In genomic region chr9:95407586-95408220, GRCm38 (mm10) we compare ENCODE assay signal across 8 mouse cellular contexts. TPM values are rescaled to one million over a fixed set of nuclear protein-coding genes. Genes with fewer than 3 reads are reported as not detected.
DNase-seq lines count a peak whose midpoint lies in the region; ATAC-seq and TF ChIP-seq lines count a peak whose summit lies in the region.

No protein-coding gene starts in this region.

- DNase-seq in heart, embryonic 10.5 days (ENCODE audit: low spot score) = no peak
- no peak for DNase-seq in heart, postnatal 10 days
- peak; percentile 39 for DNase-seq in embryo, embryonic 11.5 days (ENCODE audit: low read depth, low spot score)
- no peak for DNase-seq in hindbrain, embryonic 11.5 days (ENCODE audit: low spot score)
- DNase-seq in limb, embryonic 11.5 days (ENCODE audit: low spot score) = no peak
- peak; percentile 70 for DNase-seq in mesoderm, embryonic 11.5 days (ENCODE audit: low read depth, low spot score)
- DNase-seq in thymus, adult 2 months = peak; percentile 23
- DNase-seq in left cerebral cortex, postnatal 36 days (ENCODE audit: low spot score in 2 of 2) = no peak

- intact Hi-C loops in heart, postnatal 10 days (cut with DNase I) = loop anchor here (5.0 kb wide), 3 partner anchors 220 to 535 kb away; no protein-coding TSS in a partner anchor
- intact Hi-C loops in left cerebral cortex, postnatal 36 days (cut with DNase I) = loop anchor here (2.0 to 10.0 kb wide), 6 partner anchors 85 to 669 kb away; no protein-coding TSS in a partner anchor

- no peak for TF ChIP-seq CTCF in thymus, adult 2 months (IDR thresholded peaks at IDR 0.05; ENCODE audit: borderline replicate concordance, control insufficient read depth, extremely low read depth, insufficient read depth, low read length, poor library complexity)

- H3K9me3 ChIP-seq in heart, embryonic 10.5 days = no peaks in the 10 kb centered on the region
- no peaks in the 10 kb centered on the region for H3K9me3 ChIP-seq in hindbrain, embryonic 11.5 days (ENCODE audit: control insufficient read depth, low read length)
- H3K9me3 ChIP-seq in limb, embryonic 11.5 days (ENCODE audit: control insufficient read depth, low read length) = no peaks in the 10 kb centered on the region

- peak overlapping the region; percentile 68 for H3K9ac ChIP-seq in hindbrain, embryonic 11.5 days (ENCODE audit: low read depth, low read length)
- H3K9ac ChIP-seq in limb, embryonic 11.5 days (ENCODE audit: low read length) = peak overlapping the region; percentile 75

- peak overlapping the region; percentile 78 for H3K4me3 ChIP-seq in heart, embryonic 10.5 days
- peak overlapping the region; percentile 46 for H3K4me3 ChIP-seq in hindbrain, embryonic 11.5 days (ENCODE audit: low read depth, low read length)
- H3K4me3 ChIP-seq in limb, embryonic 11.5 days (ENCODE audit: low read depth, low read length) = peak overlapping the region; percentile 81
- H3K4me3 ChIP-seq in thymus, adult 2 months (ENCODE audit: control insufficient read depth, insufficient read depth, low read length) = peak overlapping the region; percentile 42

- peak overlapping the region; percentile 98 for H3K4me2 ChIP-seq in hindbrain, embryonic 11.5 days (replicated peaks; ENCODE audit: low read depth, low read length)
- peak overlapping the region; percentile 97 for H3K4me2 ChIP-seq in limb, embryonic 11.5 days (ENCODE audit: low read depth, severe bottlenecking)

- peak; percentile 35 for ATAC-seq in hindbrain, embryonic 11.5 days (ENCODE audit: low FRiP score)
- peak; percentile 31 for ATAC-seq in limb, embryonic 11.5 days (ENCODE audit: insufficient number of reproducible peaks, low FRiP score, low TSS enrichment, low read depth)

- no peaks in the 10 kb centered on the region for H3K36me3 ChIP-seq in heart, embryonic 10.5 days
- no peaks in the 10 kb centered on the region for H3K36me3 ChIP-seq in hindbrain, embryonic 11.5 days (ENCODE audit: control insufficient read depth, insufficient read depth, low read length)
- H3K36me3 ChIP-seq in limb, embryonic 11.5 days (ENCODE audit: control insufficient read depth, insufficient read depth, low read length) = peaks cover 3% of the 10 kb centered on the region; the same call in 1 of the 2 replicates
- H3K36me3 ChIP-seq in thymus, adult 2 months (ENCODE audit: control insufficient read depth, insufficient read depth, low read length) = no peaks in the 10 kb centered on the region

- H3K27me3 ChIP-seq in heart, embryonic 10.5 days (ENCODE audit: insufficient read depth, poor library complexity, severe bottlenecking) = peaks cover 19% of the 10 kb centered on the region
- no peaks in the 10 kb centered on the region; the same call in 1 of the 2 replicates for H3K27me3 ChIP-seq in hindbrain, embryonic 11.5 days (ENCODE audit: control insufficient read depth, insufficient read depth, low read length)
- H3K27me3 ChIP-seq in limb, embryonic 11.5 days (ENCODE audit: control insufficient read depth, insufficient read depth, low read length) = peaks cover 3% of the 10 kb centered on the region; the same call in 1 of the 2 replicates
- H3K27me3 ChIP-seq in thymus, adult 2 months (ENCODE audit: control insufficient read depth, insufficient read depth, low read length) = peaks cover 12% of the 10 kb centered on the region

- H3K27ac ChIP-seq in heart, embryonic 10.5 days = peak overlapping the region; percentile 82
- peak overlapping the region; percentile 66 for H3K27ac ChIP-seq in hindbrain, embryonic 11.5 days (ENCODE audit: low read depth, low read length)
- H3K27ac ChIP-seq in limb, embryonic 11.5 days (replicated peaks; ENCODE audit: low read depth, low read length) = 0 out of 2 replicates have a peak overlapping the region, but pooled peaks have one; percentile 26
- H3K27ac ChIP-seq in thymus, adult 2 months (ENCODE audit: control insufficient read depth, insufficient read depth, low read length) = no peak overlapping the region

- H3K4me1 ChIP-seq in heart, embryonic 10.5 days = peaks cover 26% of the 10 kb centered on the region
- H3K4me1 ChIP-seq in hindbrain, embryonic 11.5 days (replicated peaks; ENCODE audit: control insufficient read depth, insufficient read depth, low read length) = no peaks in the 10 kb centered on the region
- H3K4me1 ChIP-seq in limb, embryonic 11.5 days (ENCODE audit: control insufficient read depth, insufficient read depth, low read length) = peaks cover 5% of the 10 kb centered on the region; the same call in 1 of the 2 replicates
- H3K4me1 ChIP-seq in thymus, adult 2 months (replicated peaks; ENCODE audit: control insufficient read depth, insufficient read depth, low read length) = peaks cover 23% of the 10 kb centered on the region

- 1% methylated on average over 24 of the region's 24 CpGs for WGBS in heart, embryonic 10.5 days
- under 1% methylated on average over 24 of the region's 24 CpGs for whole genome bisulfite sequencing in hindbrain, embryonic 11.5 days
- WGBS in limb, embryonic 11.5 days = under 1% methylated on average over 24 of the region's 24 CpGs
- WGBS in thymus, adult 2 months = 1% methylated on average over 24 of the region's 24 CpGs

- no peak for TF ChIP-seq POLR2A in thymus, adult 2 months (IDR thresholded peaks at IDR 0.05; ENCODE audit: control insufficient read depth, extremely low read depth, insufficient read depth, low read length, poor library complexity)

RNA-seq across cellular contexts. Expression of gene Chst2, which starts 1.2 kb away (rescaled TPM):
- polyA plus RNA-seq in heart, embryonic 10.5 days (2016; fragmentation: Nextera tagmentation; extraction: Ambion mirVana) = 1.6 and 2.1 TPM in 2 replicates
- 1 to 10 TPM; 3.3 to 4.3 TPM for total RNA-seq in heart, postnatal 10 days (2021)
- 7.5 and 7.8 TPM in 2 replicates for polyA plus RNA-seq in hindbrain, embryonic 11.5 days (2014; fragmentation: Nextera tagmentation; extraction: Ambion mirVana)
- 4.8 and 5.9 TPM in 2 replicates for polyA plus RNA-seq in limb, embryonic 11.5 days (2014; fragmentation: Nextera tagmentation; extraction: Ambion mirVana)
- polyA plus RNA-seq in thymus, adult 2 months (2012; rRNA removed) = 2.5 and 3.4 TPM in 2 replicates
- total RNA-seq in left cerebral cortex, postnatal 36 days (2021) = 10 to 100 TPM; 77.3 to 83.3 TPM

Comparison
In these comparisons a context has a peak if more than half of its experiments do, and no peak if none do; other contexts are left out.
1. DNase-seq: peak in embryo, embryonic 11.5 days (single experiment), mesoderm, embryonic 11.5 days (single experiment) and thymus, adult 2 months (single experiment); none in heart, embryonic 10.5 days (single experiment), heart, postnatal 10 days (0 of 2), hindbrain, embryonic 11.5 days (single experiment), limb, embryonic 11.5 days (single experiment) and left cerebral cortex, postnatal 36 days (0 of 2).
2. Peak in every context shown above with its lines, with median percentiles within 50 percentile points of each other: H3K4me3 ChIP-seq.